Mouse (Mus musculus) CH12.LX (cell line): ENCODE results near the gene Trim71. TPM values are rescaled to one million over a fixed set of nuclear protein-coding genes. Genes with fewer than 3 reads are reported as not detected.

ENCODE experiments used
- DNase-seq: peaks from one replicate; pipeline ENCODE4 v3.0.0-alpha.2; 2013; ENCODE audit errors: extremely low read depth
- H3K27ac ChIP-seq: 2 replicates; pipeline ENCODE4 v1.5.1; 2012; ENCODE audit warnings: low read depth, mild to moderate bottlenecking, control low read depth, moderate library complexity; ENCODE audit not compliant: insufficient read depth
- H3K27me3 ChIP-seq: replicated peaks from 2 replicates; pipeline ENCODE3; 2012; ENCODE audit warnings: inconsistent platforms
- H3K36me3 ChIP-seq, 2 experiments: replicated peaks in 1 of 2; 2 replicates each; pipeline versions ENCODE3 to v1.6.1; 2012; ENCODE audit warnings: inconsistent platforms in 1 of 2, low read length in 1 of 2, mild to moderate bottlenecking in 1 of 2, mixed read lengths in 1 of 2, moderate library complexity in 1 of 2; ENCODE audit not compliant: control insufficient read depth in 1 of 2, insufficient read depth in 1 of 2
- H3K4me1 ChIP-seq, 2 experiments: 2 replicates each; pipeline ENCODE4 v1.6.1; 2012; ENCODE audit warnings: inconsistent platforms in 1 of 2, moderate library complexity in 1 of 2; ENCODE audit not compliant: insufficient read depth in 2 of 2, control insufficient read depth in 1 of 2
- H3K4me2 ChIP-seq: 2 replicates; pipeline ENCODE4 v1.6.1; 2012; ENCODE audit warnings: low read depth, mild to moderate bottlenecking, control low read depth; ENCODE audit not compliant: poor library complexity, insufficient read depth, severe bottlenecking
- H3K4me3 ChIP-seq, 3 experiments: fragments of 150-350 bp in 1 of 3; sonication (generic) in 1 of 3; replicated peaks in 1 of 3; 2 replicates each; pipeline versions ENCODE3 to v1.5.1; 2011 to 2012; ENCODE audit warnings: low read depth in 2 of 3, low read length in 2 of 3, mild to moderate bottlenecking in 2 of 3, moderate library complexity in 2 of 3, control low read depth in 1 of 3, improper control_type of control experiment in 1 of 3, inconsistent platforms in 1 of 3, mixed read lengths in 1 of 3; ENCODE audit not compliant: poor library complexity in 1 of 3
- H3K79me2 ChIP-seq: replicated peaks from 2 replicates; pipeline ENCODE4 v1.6.1; 2012; ENCODE audit warnings: mild to moderate bottlenecking, moderate library complexity; ENCODE audit not compliant: control insufficient read depth, poor library complexity, insufficient read depth, severe bottlenecking; ENCODE audit errors: extremely low read depth
- H3K9ac ChIP-seq: 2 replicates; pipeline ENCODE4 v1.6.1; 2012; ENCODE audit warnings: low read depth, mild to moderate bottlenecking, control low read depth, moderate library complexity; ENCODE audit not compliant: insufficient read depth
- H3K9me3 ChIP-seq: replicated peaks from 2 replicates; pipeline ENCODE3; 2012; ENCODE audit warnings: low read length, inconsistent platforms, mixed read lengths
- CHD2 ChIP-seq: IDR thresholded peaks from 2 replicates; pipeline ENCODE4 v1.6.1; 2011; ENCODE audit warnings: low read length, improper control_type of control experiment
- CTCF ChIP-seq, 2 experiments: IDR thresholded peaks in 1 of 2; conservative IDR thresholded peaks in 1 of 2; 2 replicates each; pipeline ENCODE4 v1.5.1; 2011 to 2012; ENCODE audit warnings: low read depth in 2 of 2, low read length in 2 of 2, improper control_type of control experiment in 1 of 2, inconsistent platforms in 1 of 2, mild to moderate bottlenecking in 1 of 2, moderate library complexity in 1 of 2
- EP300 ChIP-seq: IDR thresholded peaks from 2 replicates; pipeline ENCODE4 v1.6.1; 2011; ENCODE audit warnings: low read length, improper control_type of control experiment
- GABPA ChIP-seq: IDR thresholded peaks from 2 replicates; pipeline ENCODE4 v1.6.1; 2012; ENCODE audit warnings: low read depth, low read length, improper control_type of control experiment, inconsistent platforms; ENCODE audit not compliant: insufficient replicate concordance
- IRF4 ChIP-seq: IDR thresholded peaks from 2 replicates; pipeline ENCODE4 v1.6.1; 2014; ENCODE audit warnings: low read depth, mild to moderate bottlenecking, inconsistent platforms, low read length, improper control_type of control experiment
- MAFK ChIP-seq: IDR thresholded peaks from 2 replicates; pipeline ENCODE4 v1.6.1; 2011; ENCODE audit warnings: low read length, improper control_type of control experiment; ENCODE audit not compliant: insufficient replicate concordance
- MAZ ChIP-seq: IDR thresholded peaks from 2 replicates; pipeline ENCODE4 v1.6.1; 2012; ENCODE audit warnings: low read depth, mild to moderate bottlenecking, inconsistent platforms, low read length, improper control_type of control experiment, moderate library complexity
- MEF2A ChIP-seq: IDR thresholded peaks from 2 replicates; pipeline ENCODE4 v1.6.1; 2014; ENCODE audit warnings: low read depth, mild to moderate bottlenecking, inconsistent platforms, low read length, improper control_type of control experiment, borderline replicate concordance
- PAX5 ChIP-seq: IDR thresholded peaks from 2 replicates; pipeline ENCODE4 v1.6.1; 2012; ENCODE audit warnings: low read length, inconsistent platforms, mixed read lengths
- POLR2A ChIP-seq: IDR thresholded peaks from 2 replicates; pipeline ENCODE4 v1.6.1; 2011; ENCODE audit warnings: low read depth, mild to moderate bottlenecking, improper control_type of control experiment, low read length
- RCOR1 ChIP-seq: conservative IDR thresholded peaks from 2 replicates; pipeline ENCODE4 v1.6.1; 2012; ENCODE audit warnings: low read depth, mild to moderate bottlenecking, inconsistent platforms, low read length, improper control_type of control experiment
- SMC3 ChIP-seq: IDR thresholded peaks from 2 replicates; pipeline ENCODE4 v1.6.1; 2011; ENCODE audit warnings: low read depth, low read length, improper control_type of control experiment
- TBP ChIP-seq: conservative IDR thresholded peaks from 2 replicates; pipeline ENCODE4 v1.6.1; 2011; ENCODE audit warnings: low read depth, low read length, improper control_type of control experiment
- TCF12 ChIP-seq: IDR thresholded peaks from 2 replicates; pipeline ENCODE4 v1.6.1; 2014; ENCODE audit warnings: low read depth, mild to moderate bottlenecking, inconsistent platforms, low read length, improper control_type of control experiment
- UBTF ChIP-seq: IDR thresholded peaks from 2 replicates; pipeline ENCODE4 v1.6.1; 2012; ENCODE audit warnings: low read depth, mild to moderate bottlenecking, inconsistent platforms, low read length, improper control_type of control experiment, moderate library complexity
- USF1 ChIP-seq: IDR thresholded peaks from 2 replicates; pipeline ENCODE4 v1.6.1; 2014; ENCODE audit warnings: low read depth, mild to moderate bottlenecking, inconsistent platforms, low read length, improper control_type of control experiment
- USF2 ChIP-seq: conservative IDR thresholded peaks from 2 replicates; pipeline ENCODE4 v1.6.1; 2011; ENCODE audit warnings: low read depth, low read length, improper control_type of control experiment
- ZKSCAN1 ChIP-seq: IDR thresholded peaks from 2 replicates; pipeline ENCODE4 v1.6.1; 2012; ENCODE audit warnings: low read depth, inconsistent platforms, low read length, improper control_type of control experiment, borderline replicate concordance
- ZMIZ1 ChIP-seq: IDR thresholded peaks from 2 replicates; pipeline ENCODE4 v1.6.1; 2012; ENCODE audit warnings: low read depth, mild to moderate bottlenecking, inconsistent platforms, low read length, improper control_type of control experiment
- ZNF384 ChIP-seq: IDR thresholded peaks from 2 replicates; pipeline ENCODE4 v1.6.1; 2012; ENCODE audit warnings: low read depth, low read length, improper control_type of control experiment, inconsistent platforms
- dilution Hi-C: fragments of 300-500 bp; cut with MboI; formaldehyde crosslinking; loops from 2 replicates; pipeline ENCODE4 v1.14.3; 2020; ENCODE audit warnings: low sequenced_read_pairs; ENCODE audit not compliant: extremely low pct_unique_long_range_greater_than_20kb, extremely low pct_ligation_motif_present
- in situ Hi-C: fragments of 300-500 bp; cut with MboI; formaldehyde crosslinking; loops from 3 replicates; pipeline ENCODE4 v1.14.3; 2019; ENCODE audit warnings: low sequenced_read_pairs, low pct_ligation_motif_present, low pct_unique_long_range_greater_than_20kb, mixed read lengths
- polyA plus RNA-seq: library from polyadenylated mRNA; unstranded; fragments of >175 nt; gene quantifications from 2 replicates; pipeline ENCODE4 v1.2.1, GENCODE M21; 2012; ENCODE audit warnings: low read depth; ENCODE audit not compliant: insufficient read length
- total RNA-seq, 2 experiments: library from RNA; depleted of rRNA; stranded (reverse); fragments of 300-350 nt in 1 of 2; fragments of >200 nt in 1 of 2; gene quantifications; 2 replicates each; pipeline ENCODE4 v1.2.3; 2012 to 2014

The Trim71 gene
- total and polyA plus RNA-seq, 3 experiments, result under 0.01 TPM; not detected in 2

- TF ChIP-seq ZKSCAN1 (no peak), IRF4 (peak; percentile 43; the same call in 1 of the 2 replicates), CHD2 (no peak), RCOR1 (no peak), PAX5 (no peak), EP300 (no peak), SMC3 (peak; percentile 30), ZNF384 (peak; percentile 50; the same call in 1 of the 2 replicates), TCF12 (no peak), MAZ (no peak), CTCF (conservative IDR thresholded peaks at IDR 0.05 in 1 of 2, IDR thresholded peaks at IDR 0.05 in 1 of 2; ENCODE audit: low read depth in 2 of 2, low read length in 2 of 2) (peak; percentile 83 to 88), MAFK (no peak), POLR2A (no peak), TBP (no peak), USF1 (no peak), MEF2A (peak; percentile 6; the same call in 1 of the 2 replicates)
Observed at GRCm38 (mm10) chr9:114583812-114584182, 19.6 kb upstream of the Trim71 start (continued).

GRCm38 (mm10) chr9:114578646-114579045 lies 14.5 kb upstream of the Trim71 start:
- no peaks in the 10 kb centered on the region for H3K36me3 ChIP-seq
- H3K9me3 ChIP-seq, result no peaks in the 10 kb centered on the region
- no peak overlapping the region for H3K4me2 ChIP-seq
- H3K27ac ChIP-seq, result no peak overlapping the region
- in situ Hi-C loops, result no loop called here
- no peak overlapping the region for H3K9ac ChIP-seq
- H3K4me3 ChIP-seq, result no peak overlapping the region
- TF ChIP-seq GABPA (no peak), CHD2 (no peak), ZKSCAN1 (no peak), EP300 (no peak), RCOR1 (no peak), USF2 (no peak), ZMIZ1 (no peak), UBTF (no peak)
- no peaks in the 10 kb centered on the region for H3K79me2 ChIP-seq
- dilution Hi-C loops, result no loop called here
- peaks cover 3 to 9% of the 10 kb centered on the region in 2 experiments; a peak in 3 of 4 replicates for H3K4me1 ChIP-seq
- no peak for DNase-seq
- no peaks in the 10 kb centered on the region for H3K27me3 ChIP-seq
